Mouse (Mus musculus) natural killer cell, adult 2 months (primary cell): ENCODE results near the gene Robo1.

Source experiments
- DNase-seq, 2 experiments: peaks; one replicate each; pipeline ENCODE4 v3.0.0; 2022; ENCODE audit warnings: low spot score in 2 of 2

The Robo1 gene

GRCm38 (mm10) chr16:72678947-72679558 is 370.9 kb downstream of the Robo1 start:
- no peak for DNase-seq

GRCm38 (mm10) chr16:72685604-72686479 is 377.7 kb downstream of the Robo1 start:
- DNase-seq: no peak

GRCm38 (mm10) chr16:72686480-72687053 is 378.5 kb downstream of the Robo1 start:
- no peak for DNase-seq

- no peak for DNase-seq
Measured at GRCm38 (mm10) chr16:72687651-72688050, 379.5 kb downstream of the Robo1 start.

GRCm38 (mm10) chr16:72688185-72688681 is 380.1 kb downstream of the Robo1 start:
- no peak for DNase-seq

GRCm38 (mm10) chr16:72691909-72692308 is 383.8 kb downstream of the Robo1 start:
- no peak for DNase-seq

GRCm38 (mm10) chr16:72693446-72694274 is 385.6 kb downstream of the Robo1 start:
- no peak for DNase-seq

GRCm38 (mm10) chr16:72694787-72695186 is 386.7 kb downstream of the Robo1 start:
- no peak for DNase-seq

- DNase-seq: no peak
Measured at GRCm38 (mm10) chr16:72699238-72700006, 391.3 kb downstream of the Robo1 start.

- DNase-seq: no peak
Measured at GRCm38 (mm10) chr16:72700297-72700696, 392.2 kb downstream of the Robo1 start.

GRCm38 (mm10) chr16:72703486-72703885 is 395.4 kb downstream of the Robo1 start:
- no peak for DNase-seq

- no peak for DNase-seq
Measured at GRCm38 (mm10) chr16:72705851-72706250, 397.7 kb downstream of the Robo1 start.

- no peak for DNase-seq
Measured at GRCm38 (mm10) chr16:72708526-72708925, 400.4 kb downstream of the Robo1 start.

- no peak for DNase-seq
Measured at GRCm38 (mm10) chr16:72717118-72717802, 409.2 kb downstream of the Robo1 start.

GRCm38 (mm10) chr16:72719063-72719462 is 411.0 kb downstream of the Robo1 start:
- DNase-seq: no peak

GRCm38 (mm10) chr16:72720979-72721378 is 412.9 kb downstream of the Robo1 start:
- no peak for DNase-seq

GRCm38 (mm10) chr16:72721713-72722481 is 413.8 kb downstream of the Robo1 start:
- DNase-seq: no peak

- DNase-seq: no peak
Measured at GRCm38 (mm10) chr16:72734234-72734633, 426.1 kb downstream of the Robo1 start.

GRCm38 (mm10) chr16:72735175-72735574 is 427.1 kb downstream of the Robo1 start:
- DNase-seq: no peak

- DNase-seq: no peak
Measured at GRCm38 (mm10) chr16:72735588-72735987, 427.5 kb downstream of the Robo1 start.
